Mouse (Mus musculus) MEL (cell line): ENCODE data around the gene Cdca7l. TPM values are rescaled to one million over a fixed set of nuclear protein-coding genes. Genes with fewer than 3 reads are reported as not detected.

Experiments used
- DNase-seq: peaks from one replicate; pipeline ENCODE4 v3.0.0; 2011; ENCODE audit warnings: low read depth, low spot score
- H3K27ac ChIP-seq: 2 replicates; pipeline ENCODE4 v1.5.1; 2012; ENCODE audit warnings: low read depth, mild to moderate bottlenecking, control low read depth, low read length, moderate library complexity; ENCODE audit not compliant: control insufficient read depth
- H3K27me3 ChIP-seq, 2 experiments: fragments of 150-350 bp in 1 of 2; sonication (generic) in 1 of 2; 2 replicates each; pipeline ENCODE4 v1.6.1; 2012; ENCODE audit warnings: low read length in 2 of 2, mild to moderate bottlenecking in 2 of 2, improper control_type of control experiment in 1 of 2, moderate library complexity in 1 of 2; ENCODE audit not compliant: insufficient read depth in 2 of 2, control insufficient read depth in 1 of 2
- H3K36me3 ChIP-seq, 2 experiments: 2 replicates each; pipeline ENCODE4 v1.6.1; 2012 to 2014; ENCODE audit warnings: low read length in 2 of 2, improper control_type of control experiment in 1 of 2, inconsistent platforms in 1 of 2, mild to moderate bottlenecking in 1 of 2; ENCODE audit not compliant: insufficient read depth in 2 of 2, control insufficient read depth in 1 of 2
- H3K4me1 ChIP-seq, 2 experiments: fragments of 150-350 bp in 1 of 2; sonication (generic) in 1 of 2; 2 replicates each; pipeline ENCODE4 v1.6.1; 2012; ENCODE audit warnings: low read length in 2 of 2, improper control_type of control experiment in 1 of 2, mild to moderate bottlenecking in 1 of 2; ENCODE audit not compliant: insufficient read depth in 2 of 2, control insufficient read depth in 1 of 2
- H3K4me3 ChIP-seq, 2 experiments: fragments of 150-350 bp in 1 of 2; sonication (generic) in 1 of 2; 2 replicates each; pipeline ENCODE4 v1.5.1; 2012; ENCODE audit warnings: low read depth in 2 of 2, low read length in 2 of 2, mild to moderate bottlenecking in 2 of 2, moderate library complexity in 2 of 2, control low read depth in 1 of 2, improper control_type of control experiment in 1 of 2; ENCODE audit not compliant: control insufficient read depth in 1 of 2, insufficient read depth in 1 of 2
- H3K79me2 ChIP-seq: 2 replicates; pipeline ENCODE4 v1.6.1; 2012; ENCODE audit warnings: mild to moderate bottlenecking, low read length, moderate library complexity; ENCODE audit not compliant: control insufficient read depth, poor library complexity, insufficient read depth
- H3K9ac ChIP-seq: 2 replicates; pipeline ENCODE4 v1.6.1; 2012; ENCODE audit warnings: low read depth, mild to moderate bottlenecking, control low read depth, low read length, moderate library complexity; ENCODE audit not compliant: control insufficient read depth, poor library complexity, severe bottlenecking
- H3K9me3 ChIP-seq: fragments of 150-350 bp; sonication (generic); replicated peaks from 2 replicates; pipeline ENCODE4 v1.6.1; 2012; ENCODE audit warnings: mild to moderate bottlenecking, low read length, improper control_type of control experiment, moderate library complexity; ENCODE audit not compliant: insufficient read depth
- BHLHE40 ChIP-seq: IDR thresholded peaks from 2 replicates; pipeline ENCODE4 v1.6.1; 2012; ENCODE audit warnings: low read depth, mild to moderate bottlenecking, inconsistent platforms, low read length, improper control_type of control experiment, borderline replicate concordance
- CHD2 ChIP-seq: IDR thresholded peaks from 2 replicates; pipeline ENCODE4 v1.6.1; 2011; ENCODE audit warnings: low read length, improper control_type of control experiment
- CTCF ChIP-seq, 3 experiments: IDR thresholded peaks in 2 of 3; conservative IDR thresholded peaks in 1 of 3; 2 replicates each; pipeline ENCODE4 v1.5.1; 2011 to 2012; ENCODE audit warnings: low read length in 3 of 3, low read depth in 2 of 3, mild to moderate bottlenecking in 2 of 3, improper control_type of control experiment in 1 of 3, inconsistent platforms in 1 of 3, mixed read lengths in 1 of 3, moderate library complexity in 1 of 3; ENCODE audit not compliant: control insufficient read depth in 1 of 3, insufficient read depth in 1 of 3, poor library complexity in 1 of 3, severe bottlenecking in 1 of 3
- ELF1 ChIP-seq: IDR thresholded peaks from 2 replicates; pipeline ENCODE4 v1.6.1; 2014; ENCODE audit warnings: low read depth, mild to moderate bottlenecking, inconsistent platforms, low read length, improper control_type of control experiment, moderate library complexity
- EP300 ChIP-seq, 2 experiments: IDR thresholded peaks; 2 replicates each; pipeline ENCODE4 v1.6.1; 2011; ENCODE audit warnings: improper control_type of control experiment in 2 of 2, low read length in 2 of 2, low read depth in 1 of 2, mild to moderate bottlenecking in 1 of 2
- ETS1 ChIP-seq: IDR thresholded peaks from 2 replicates; pipeline ENCODE4 v1.6.1; 2012; ENCODE audit warnings: low read depth, mild to moderate bottlenecking, inconsistent platforms, low read length, improper control_type of control experiment, moderate library complexity
- GABPA ChIP-seq: IDR thresholded peaks from 2 replicates; pipeline ENCODE4 v1.6.1; 2012; ENCODE audit warnings: low read depth, mild to moderate bottlenecking, inconsistent platforms, low read length, improper control_type of control experiment, moderate library complexity
- KAT2A ChIP-seq: conservative IDR thresholded peaks from 2 replicates; pipeline ENCODE4 v1.6.1; 2012; ENCODE audit warnings: low read depth, low read length, improper control_type of control experiment, inconsistent platforms
- NELFE ChIP-seq: IDR thresholded peaks from 2 replicates; pipeline ENCODE4 v1.6.1; 2011; ENCODE audit warnings: low read depth, low read length, improper control_type of control experiment
- POLR2AphosphoS2 ChIP-seq: IDR thresholded peaks from 2 replicates; pipeline ENCODE4 v1.6.1; 2011; ENCODE audit warnings: low read length, improper control_type of control experiment
- POLR2AphosphoS5 ChIP-seq: IDR thresholded peaks from 2 replicates; pipeline ENCODE4 v1.6.1; 2012; ENCODE audit warnings: low read depth, borderline replicate concordance, mild to moderate bottlenecking, inconsistent platforms, low read length, moderate library complexity, mixed read lengths
- RAD21 ChIP-seq: IDR thresholded peaks from 2 replicates; pipeline ENCODE4 v1.6.1; 2011; ENCODE audit warnings: mild to moderate bottlenecking, low read depth, low read length, improper control_type of control experiment
- RCOR1 ChIP-seq: IDR thresholded peaks from 2 replicates; pipeline ENCODE4 v1.6.1; 2012; ENCODE audit warnings: low read depth, mild to moderate bottlenecking, inconsistent platforms, low read length, improper control_type of control experiment
- SMC3 ChIP-seq: IDR thresholded peaks from 2 replicates; pipeline ENCODE4 v1.6.1; 2011; ENCODE audit warnings: low read depth, low read length, improper control_type of control experiment
- TCF12 ChIP-seq: IDR thresholded peaks from 2 replicates; pipeline ENCODE4 v1.6.1; 2014; ENCODE audit warnings: low read depth, mild to moderate bottlenecking, inconsistent platforms, low read length, improper control_type of control experiment, moderate library complexity
- UBTF ChIP-seq: IDR thresholded peaks from 2 replicates; pipeline ENCODE4 v1.6.1; 2012; ENCODE audit warnings: low read depth, mild to moderate bottlenecking, inconsistent platforms, low read length, improper control_type of control experiment, moderate library complexity, borderline replicate concordance; ENCODE audit not compliant: insufficient read depth
- USF1 ChIP-seq: IDR thresholded peaks from 2 replicates; pipeline ENCODE4 v1.6.1; 2014; ENCODE audit warnings: low read depth, mild to moderate bottlenecking, inconsistent platforms, low read length, improper control_type of control experiment, moderate library complexity
- USF2 ChIP-seq, 2 experiments: IDR thresholded peaks; 2 replicates each; pipeline ENCODE4 v1.6.1; 2011 to 2012; ENCODE audit warnings: improper control_type of control experiment in 2 of 2, low read length in 2 of 2, borderline replicate concordance in 1 of 2, inconsistent platforms in 1 of 2, low read depth in 1 of 2, mild to moderate bottlenecking in 1 of 2; ENCODE audit not compliant: insufficient read depth in 1 of 2
- ZC3H11A ChIP-seq: IDR thresholded peaks from 2 replicates; pipeline ENCODE4 v1.6.1; 2012; ENCODE audit warnings: low read depth, mild to moderate bottlenecking, inconsistent platforms, low read length, improper control_type of control experiment
- ZMIZ1 ChIP-seq: IDR thresholded peaks from 2 replicates; pipeline ENCODE4 v1.6.1; 2012; ENCODE audit warnings: low read depth, mild to moderate bottlenecking, inconsistent platforms, low read length, improper control_type of control experiment, moderate library complexity
- ZNF384 ChIP-seq: IDR thresholded peaks from 2 replicates; pipeline ENCODE4 v1.6.1; 2012; ENCODE audit warnings: low read depth, mild to moderate bottlenecking, inconsistent platforms, low read length, improper control_type of control experiment
- polyA plus RNA-seq, 2 experiments: library from polyadenylated mRNA; stranded (reverse) in 1 of 2; unstranded in 1 of 2; fragments of >175 nt in 1 of 2; fragments of >200 nt in 1 of 2; gene quantifications; 2 replicates each; pipeline versions ENCODE4 v1.2.1 to v1.2.4; 2012; ENCODE audit warnings: low replicate concordance in 2 of 2, low read depth in 1 of 2; ENCODE audit not compliant: insufficient read length in 2 of 2, insufficient read depth in 1 of 2, missing spikeins in 1 of 2
- total RNA-seq: library from RNA; depleted of rRNA; stranded (reverse); fragments of 300-350 nt; gene quantifications from 2 replicates; pipeline ENCODE4 v1.2.3, GENCODE M21; 2012

Cdca7l gene
- total and polyA plus RNA-seq, 3 experiments, result 93.3 to 1,920 (median 99.6) TPM

GRCm38 (mm10) chr12:117820138-117820858 is 16.2 kb downstream of the Cdca7l start:
- Histone ChIP-seq H3K9me3 (no peaks in the 10 kb centered on the region), H3K36me3 (no peaks in the 10 kb centered on the region)
- TF ChIP-seq EP300 (IDR thresholded peaks at IDR 0.05; ENCODE audit: low read depth in 1 of 2, low read length in 2 of 2), result no peak
- peak; percentile 96 for TF ChIP-seq ZC3H11A
- peak; percentile 91 for TF ChIP-seq SMC3
- TF ChIP-seq RAD21, result peak; percentile 95
- TF ChIP-seq CTCF (IDR thresholded peaks at IDR 0.05 in 2 of 3, conservative IDR thresholded peaks at IDR 0.05 in 1 of 3; ENCODE audit: control insufficient read depth in 1 of 3, insufficient read depth in 1 of 3, low read depth in 2 of 3, low read length in 3 of 3, poor library complexity in 1 of 3, severe bottlenecking in 1 of 3), result peak in 2 of 3 experiments; percentile 72 to 91; a peak in 4 of 6 replicates
- TF ChIP-seq, all 39 proteins: peak for 4
- no peak overlapping the region for H3K27ac ChIP-seq
- peak; percentile 84 for DNase-seq
- H3K4me1 ChIP-seq, result no peaks in the 10 kb centered on the region
- H3K27me3 ChIP-seq, result peaks cover 0 to 6% of the 10 kb centered on the region in 2 experiments; a peak in 2 of 4 replicates
- no peaks in the 10 kb centered on the region for H3K79me2 ChIP-seq
- H3K9ac ChIP-seq, result no peak overlapping the region
- no peak overlapping the region for H3K4me3 ChIP-seq

GRCm38 (mm10) chr12:117820859-117821221 is 16.8 kb downstream of the Cdca7l start:
- Histone ChIP-seq H3K9ac (no peak overlapping the region), H3K9me3 (no peaks in the 10 kb centered on the region), H3K36me3 (no peaks in the 10 kb centered on the region), H3K4me1 (no peaks in the 10 kb centered on the region), H3K27ac (no peak overlapping the region), H3K4me3 (no peak overlapping the region), H3K27me3 (peaks cover 0 to 6% of the 10 kb centered on the region in 2 experiments; a peak in 2 of 4 replicates), H3K79me2 (no peaks in the 10 kb centered on the region)
- DNase-seq, result peak; percentile 68
- TF ChIP-seq SMC3 (peak; percentile 32; the same call in 1 of the 2 replicates), POLR2AphosphoS5 (no peak), POLR2AphosphoS2 (no peak), CHD2 (no peak), ETS1 (no peak), USF2 (IDR thresholded peaks at IDR 0.05; ENCODE audit: borderline replicate concordance in 1 of 2, insufficient read depth in 1 of 2, low read depth in 1 of 2, low read length in 2 of 2) (no peak), CTCF (IDR thresholded peaks at IDR 0.05 in 2 of 3, conservative IDR thresholded peaks at IDR 0.05 in 1 of 3; ENCODE audit: control insufficient read depth in 1 of 3, insufficient read depth in 1 of 3, low read depth in 2 of 3, low read length in 3 of 3, poor library complexity in 1 of 3, severe bottlenecking in 1 of 3) (peak; percentile 25 to 68 (median 52); a peak in 5 of 6 replicates)

- no peaks in the 10 kb centered on the region for H3K79me2 ChIP-seq
- no peaks in the 10 kb centered on the region for H3K4me1 ChIP-seq
- no peaks in the 10 kb centered on the region for H3K36me3 ChIP-seq
- H3K27ac ChIP-seq, result no peak overlapping the region
- no peak for TF ChIP-seq ZMIZ1
- TF ChIP-seq NELFE, result no peak
- TF ChIP-seq TCF12, result no peak
- TF ChIP-seq BHLHE40, result no peak
- no peak for TF ChIP-seq USF1
- no peak for TF ChIP-seq USF2 (IDR thresholded peaks at IDR 0.05; ENCODE audit: borderline replicate concordance in 1 of 2, insufficient read depth in 1 of 2, low read depth in 1 of 2, low read length in 2 of 2)
- TF ChIP-seq KAT2A, result no peak
- no peak for TF ChIP-seq SMC3
- no peak for TF ChIP-seq POLR2AphosphoS2
- no peak for TF ChIP-seq UBTF
- no peak for TF ChIP-seq CTCF (IDR thresholded peaks at IDR 0.05 in 2 of 3, conservative IDR thresholded peaks at IDR 0.05 in 1 of 3; ENCODE audit: control insufficient read depth in 1 of 3, insufficient read depth in 1 of 3, low read depth in 2 of 3, low read length in 3 of 3, poor library complexity in 1 of 3, severe bottlenecking in 1 of 3)
- no peak for TF ChIP-seq ZNF384
- TF ChIP-seq RCOR1, result no peak
- TF ChIP-seq POLR2AphosphoS5, result no peak
- TF ChIP-seq GABPA, result no peak
- no peak for TF ChIP-seq ELF1
- H3K9me3 ChIP-seq, result no peaks in the 10 kb centered on the region
- no peak for DNase-seq
- no peak overlapping the region for H3K9ac ChIP-seq
- H3K4me3 ChIP-seq, result no peak overlapping the region
- peaks cover 0 to 2% of the 10 kb centered on the region in 2 experiments; a peak in 2 of 4 replicates for H3K27me3 ChIP-seq
These were observed 17.3 kb downstream of the Cdca7l start for GRCm38 (mm10) chr12:117821394-117821793.
